Mouse (Mus musculus) CH12.LX (cell line): Measurements from ENCODE around the gene Stambpl1. TPM values are rescaled to one million over a fixed set of nuclear protein-coding genes. Genes with fewer than 3 reads are reported as not detected.

Experiments used
- DNase-seq: peaks from one replicate; pipeline ENCODE4 v3.0.0-alpha.2; 2013; ENCODE audit errors: extremely low read depth
- H3K27ac ChIP-seq: 2 replicates; pipeline ENCODE4 v1.5.1; 2012; ENCODE audit warnings: low read depth, mild to moderate bottlenecking, control low read depth, moderate library complexity; ENCODE audit not compliant: insufficient read depth
- H3K27me3 ChIP-seq: replicated peaks from 2 replicates; pipeline ENCODE3; 2012; ENCODE audit warnings: inconsistent platforms
- H3K36me3 ChIP-seq, 2 experiments: replicated peaks in 1 of 2; 2 replicates each; pipeline versions ENCODE3 to v1.6.1; 2012; ENCODE audit warnings: inconsistent platforms in 1 of 2, low read length in 1 of 2, mild to moderate bottlenecking in 1 of 2, mixed read lengths in 1 of 2, moderate library complexity in 1 of 2; ENCODE audit not compliant: control insufficient read depth in 1 of 2, insufficient read depth in 1 of 2
- H3K4me1 ChIP-seq, 2 experiments: 2 replicates each; pipeline ENCODE4 v1.6.1; 2012; ENCODE audit warnings: inconsistent platforms in 1 of 2, moderate library complexity in 1 of 2; ENCODE audit not compliant: insufficient read depth in 2 of 2, control insufficient read depth in 1 of 2
- H3K4me2 ChIP-seq: 2 replicates; pipeline ENCODE4 v1.6.1; 2012; ENCODE audit warnings: low read depth, mild to moderate bottlenecking, control low read depth; ENCODE audit not compliant: poor library complexity, insufficient read depth, severe bottlenecking
- H3K4me3 ChIP-seq, 3 experiments: fragments of 150-350 bp in 1 of 3; sonication (generic) in 1 of 3; replicated peaks in 1 of 3; 2 replicates each; pipeline versions ENCODE3 to v1.5.1; 2011 to 2012; ENCODE audit warnings: low read depth in 2 of 3, low read length in 2 of 3, mild to moderate bottlenecking in 2 of 3, moderate library complexity in 2 of 3, control low read depth in 1 of 3, improper control_type of control experiment in 1 of 3, inconsistent platforms in 1 of 3, mixed read lengths in 1 of 3; ENCODE audit not compliant: poor library complexity in 1 of 3
- H3K79me2 ChIP-seq: replicated peaks from 2 replicates; pipeline ENCODE4 v1.6.1; 2012; ENCODE audit warnings: mild to moderate bottlenecking, moderate library complexity; ENCODE audit not compliant: control insufficient read depth, poor library complexity, insufficient read depth, severe bottlenecking; ENCODE audit errors: extremely low read depth
- H3K9ac ChIP-seq: 2 replicates; pipeline ENCODE4 v1.6.1; 2012; ENCODE audit warnings: low read depth, mild to moderate bottlenecking, control low read depth, moderate library complexity; ENCODE audit not compliant: insufficient read depth
- H3K9me3 ChIP-seq: replicated peaks from 2 replicates; pipeline ENCODE3; 2012; ENCODE audit warnings: low read length, inconsistent platforms, mixed read lengths
- CHD1 ChIP-seq: IDR thresholded peaks from 2 replicates; pipeline ENCODE4 v1.6.1; 2012; ENCODE audit warnings: low read depth, low read length, improper control_type of control experiment, inconsistent platforms
- CTCF ChIP-seq, 2 experiments: IDR thresholded peaks in 1 of 2; conservative IDR thresholded peaks in 1 of 2; 2 replicates each; pipeline ENCODE4 v1.5.1; 2011 to 2012; ENCODE audit warnings: low read depth in 2 of 2, low read length in 2 of 2, improper control_type of control experiment in 1 of 2, inconsistent platforms in 1 of 2, mild to moderate bottlenecking in 1 of 2, moderate library complexity in 1 of 2
- E2F4 ChIP-seq: IDR thresholded peaks from 2 replicates; pipeline ENCODE4 v1.6.1; 2011; ENCODE audit warnings: low read depth, low read length, improper control_type of control experiment; ENCODE audit not compliant: insufficient replicate concordance
- EP300 ChIP-seq: IDR thresholded peaks from 2 replicates; pipeline ENCODE4 v1.6.1; 2011; ENCODE audit warnings: low read length, improper control_type of control experiment
- GABPA ChIP-seq: IDR thresholded peaks from 2 replicates; pipeline ENCODE4 v1.6.1; 2012; ENCODE audit warnings: low read depth, low read length, improper control_type of control experiment, inconsistent platforms; ENCODE audit not compliant: insufficient replicate concordance
- HCFC1 ChIP-seq: IDR thresholded peaks from 2 replicates; pipeline ENCODE4 v1.6.1; 2012; ENCODE audit warnings: low read depth, mild to moderate bottlenecking, inconsistent platforms, low read length, improper control_type of control experiment
- JUN ChIP-seq: IDR thresholded peaks from 2 replicates; pipeline ENCODE4 v1.6.1; 2011; ENCODE audit warnings: low read depth, mild to moderate bottlenecking, low read length, improper control_type of control experiment, moderate library complexity; ENCODE audit not compliant: insufficient read depth
- KAT2A ChIP-seq: IDR thresholded peaks from 2 replicates; pipeline ENCODE4 v1.6.1; 2012; ENCODE audit warnings: low read length, improper control_type of control experiment, inconsistent platforms; ENCODE audit not compliant: insufficient replicate concordance
- MAFK ChIP-seq: IDR thresholded peaks from 2 replicates; pipeline ENCODE4 v1.6.1; 2011; ENCODE audit warnings: low read length, improper control_type of control experiment; ENCODE audit not compliant: insufficient replicate concordance
- MAX ChIP-seq: IDR thresholded peaks from 2 replicates; pipeline ENCODE4 v1.6.1; 2011; ENCODE audit warnings: low read length, improper control_type of control experiment
- MAZ ChIP-seq: IDR thresholded peaks from 2 replicates; pipeline ENCODE4 v1.6.1; 2012; ENCODE audit warnings: low read depth, mild to moderate bottlenecking, inconsistent platforms, low read length, improper control_type of control experiment, moderate library complexity
- MXI1 ChIP-seq: IDR thresholded peaks from 2 replicates; pipeline ENCODE4 v1.6.1; 2011; ENCODE audit warnings: mild to moderate bottlenecking, low read depth, low read length, improper control_type of control experiment
- MYC ChIP-seq: IDR thresholded peaks from 2 replicates; pipeline ENCODE4 v1.6.1; 2011; ENCODE audit warnings: low read depth, mild to moderate bottlenecking, improper control_type of control experiment, low read length
- NELFE ChIP-seq: IDR thresholded peaks from 2 replicates; pipeline ENCODE4 v1.6.1; 2011; ENCODE audit warnings: low read depth, low read length, improper control_type of control experiment
- POLR2A ChIP-seq: IDR thresholded peaks from 2 replicates; pipeline ENCODE4 v1.6.1; 2011; ENCODE audit warnings: low read depth, mild to moderate bottlenecking, improper control_type of control experiment, low read length
- POLR2AphosphoS2 ChIP-seq: IDR thresholded peaks from 2 replicates; pipeline ENCODE4 v1.6.1; 2011; ENCODE audit warnings: low read depth, low read length, improper control_type of control experiment
- RAD21 ChIP-seq: IDR thresholded peaks from 2 replicates; pipeline ENCODE4 v1.6.1; 2011; ENCODE audit warnings: low read depth, mild to moderate bottlenecking, low read length, improper control_type of control experiment, moderate library complexity
- SIN3A ChIP-seq: IDR thresholded peaks from 2 replicates; pipeline ENCODE4 v1.6.1; 2012; ENCODE audit warnings: low read length, improper control_type of control experiment, inconsistent platforms
- SMC3 ChIP-seq: IDR thresholded peaks from 2 replicates; pipeline ENCODE4 v1.6.1; 2011; ENCODE audit warnings: low read depth, low read length, improper control_type of control experiment
- TBP ChIP-seq: conservative IDR thresholded peaks from 2 replicates; pipeline ENCODE4 v1.6.1; 2011; ENCODE audit warnings: low read depth, low read length, improper control_type of control experiment
- UBTF ChIP-seq: IDR thresholded peaks from 2 replicates; pipeline ENCODE4 v1.6.1; 2012; ENCODE audit warnings: low read depth, mild to moderate bottlenecking, inconsistent platforms, low read length, improper control_type of control experiment, moderate library complexity
- USF1 ChIP-seq: IDR thresholded peaks from 2 replicates; pipeline ENCODE4 v1.6.1; 2014; ENCODE audit warnings: low read depth, mild to moderate bottlenecking, inconsistent platforms, low read length, improper control_type of control experiment
- USF2 ChIP-seq: conservative IDR thresholded peaks from 2 replicates; pipeline ENCODE4 v1.6.1; 2011; ENCODE audit warnings: low read depth, low read length, improper control_type of control experiment
- ZC3H11A ChIP-seq: IDR thresholded peaks from 2 replicates; pipeline ENCODE4 v1.6.1; 2012; ENCODE audit warnings: low read depth, mild to moderate bottlenecking, inconsistent platforms, low read length, improper control_type of control experiment
- ZNF384 ChIP-seq: IDR thresholded peaks from 2 replicates; pipeline ENCODE4 v1.6.1; 2012; ENCODE audit warnings: low read depth, low read length, improper control_type of control experiment, inconsistent platforms
- dilution Hi-C: fragments of 300-500 bp; cut with MboI; formaldehyde crosslinking; loops from 2 replicates; pipeline ENCODE4 v1.14.3; 2020; ENCODE audit warnings: low sequenced_read_pairs; ENCODE audit not compliant: extremely low pct_unique_long_range_greater_than_20kb, extremely low pct_ligation_motif_present
- in situ Hi-C: fragments of 300-500 bp; cut with MboI; formaldehyde crosslinking; loops from 3 replicates; pipeline ENCODE4 v1.14.3; 2019; ENCODE audit warnings: low sequenced_read_pairs, low pct_ligation_motif_present, low pct_unique_long_range_greater_than_20kb, mixed read lengths
- polyA plus RNA-seq: library from polyadenylated mRNA; unstranded; fragments of >175 nt; gene quantifications from 2 replicates; pipeline ENCODE4 v1.2.1, GENCODE M21; 2012; ENCODE audit warnings: low read depth; ENCODE audit not compliant: insufficient read length
- total RNA-seq, 2 experiments: library from RNA; depleted of rRNA; stranded (reverse); fragments of 300-350 nt in 1 of 2; fragments of >200 nt in 1 of 2; gene quantifications; 2 replicates each; pipeline ENCODE4 v1.2.3; 2012 to 2014

Gene Stambpl1
- total and polyA plus RNA-seq, 3 experiments, result 29.7 to 48.2 (median 40.6) TPM

DNA sequence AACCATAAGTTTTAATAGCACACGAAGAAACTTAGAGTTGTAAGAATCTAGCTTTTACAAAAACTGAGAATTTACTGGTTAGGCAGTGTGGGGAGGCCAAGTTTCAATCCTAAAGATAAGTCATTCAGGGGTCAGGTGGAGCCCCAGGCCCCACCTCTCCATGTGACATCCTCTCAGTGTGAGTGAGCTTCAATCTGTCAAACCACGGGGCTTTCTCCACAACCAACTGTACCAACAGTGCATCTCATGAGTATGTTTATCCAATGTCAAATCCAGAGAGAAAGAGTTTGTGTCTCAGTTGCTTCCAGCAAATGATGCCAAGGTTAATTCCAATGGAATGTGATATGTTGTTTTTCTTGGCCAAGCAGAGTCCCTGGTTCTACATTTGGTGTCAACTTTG lies 92.8 kb downstream of the Stambpl1 start:
- peak; percentile 53; the same call in 1 of the 2 replicates for TF ChIP-seq MXI1
- peak; percentile 23 for TF ChIP-seq USF1
- TF ChIP-seq POLR2A, result no peak
- H3K79me2 ChIP-seq, result no peaks in the 10 kb centered on the region
- no peak overlapping the region for H3K4me3 ChIP-seq
- DNase-seq, result no peak
- dilution Hi-C loops (no loop called here), in situ Hi-C loops (loop anchor here (5.0 kb wide), 1 partner anchor 38 kb away; no protein-coding TSS in a partner anchor)
- no peaks in the 10 kb centered on the region for H3K36me3 ChIP-seq
- H3K9ac ChIP-seq, result no peak overlapping the region
- H3K27me3 ChIP-seq, result no peaks in the 10 kb centered on the region
- H3K4me1 ChIP-seq, result peaks cover 18 to 56% of the 10 kb centered on the region in 2 experiments
- no peak overlapping the region; the same call in 1 of the 2 replicates for H3K4me2 ChIP-seq
- no peaks in the 10 kb centered on the region for H3K9me3 ChIP-seq
- H3K27ac ChIP-seq, result no peak overlapping the region

DNA sequence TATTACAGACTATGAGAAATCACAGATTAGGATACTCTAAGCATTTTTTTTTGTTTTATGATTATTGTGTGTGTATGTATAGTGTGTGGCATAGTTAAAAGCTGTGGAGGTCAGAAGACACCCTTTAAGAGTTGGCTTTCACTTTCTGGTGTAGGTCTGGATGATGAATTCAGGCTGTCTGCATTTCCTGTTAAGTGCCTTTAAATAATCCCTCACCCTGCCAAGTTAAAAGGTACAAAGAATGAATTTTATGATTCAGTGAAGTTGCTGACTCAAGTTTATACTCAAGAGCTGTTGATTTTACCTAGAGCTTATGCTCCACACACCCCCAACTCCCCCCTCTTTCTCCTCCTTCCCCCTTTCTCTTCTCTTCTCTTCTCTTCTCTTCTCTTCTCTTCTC lies 95.2 kb downstream of the Stambpl1 start:
- 0 out of 2 replicates have a peak, but pooled peaks have one; percentile 11 for TF ChIP-seq EP300
- TF ChIP-seq SIN3A, result no peak
- no peak overlapping the region for H3K27ac ChIP-seq
- no peak for DNase-seq
- peak overlapping the region; percentile 72 for H3K4me2 ChIP-seq
- no peaks in the 10 kb centered on the region for H3K27me3 ChIP-seq
- no peak overlapping the region for H3K4me3 ChIP-seq
- no peaks in the 10 kb centered on the region for H3K9me3 ChIP-seq
- H3K4me1 ChIP-seq, result peaks cover 18 to 56% of the 10 kb centered on the region in 2 experiments
- dilution Hi-C loops, result no loop called here
- H3K36me3 ChIP-seq, result no peaks in the 10 kb centered on the region
- H3K79me2 ChIP-seq, result peaks cover 13% of the 10 kb centered on the region
- no peak overlapping the region for H3K9ac ChIP-seq
- in situ Hi-C loops, result no loop called here

DNA sequence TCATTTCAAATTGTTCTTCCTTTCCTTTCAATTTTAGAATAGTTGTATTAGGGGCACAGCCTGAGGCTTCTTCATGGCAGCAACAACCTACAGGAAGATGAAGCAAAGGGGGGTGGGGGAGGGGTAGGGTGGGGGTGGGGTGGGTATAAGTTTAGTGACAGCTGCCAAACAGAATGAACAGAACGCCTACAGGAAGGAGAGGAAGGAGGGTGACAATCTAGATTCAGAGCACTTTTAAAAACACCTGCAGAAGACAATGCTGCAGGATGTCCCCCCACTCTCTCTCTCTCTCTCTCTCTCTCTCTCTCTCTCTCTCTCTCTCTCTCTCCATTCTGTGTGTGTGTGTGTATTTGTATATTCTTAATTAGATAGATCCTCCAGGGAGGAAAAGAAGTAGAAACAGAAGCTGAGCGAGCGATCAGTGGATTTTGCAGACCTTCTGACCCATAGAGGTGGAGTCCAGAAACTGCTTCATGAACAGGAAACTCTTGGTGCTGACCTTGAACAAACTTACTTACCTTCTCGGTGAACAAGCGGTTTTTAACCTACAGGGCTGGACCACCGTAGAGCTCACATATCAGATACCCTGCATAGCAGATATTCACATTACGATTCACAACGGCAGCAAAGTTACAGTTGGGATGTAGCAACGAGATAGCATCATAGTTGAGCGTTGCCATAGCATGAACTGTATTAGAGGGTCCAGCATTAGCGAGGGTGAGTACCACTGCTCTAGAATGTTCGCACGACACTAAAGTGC lies 95.8 kb downstream of the Stambpl1 start:
- H3K27ac ChIP-seq, result peak overlapping the region; percentile 99
- in situ Hi-C loops, result no loop called here
- H3K9ac ChIP-seq, result peak overlapping the region; percentile 29
- no peaks in the 10 kb centered on the region for H3K36me3 ChIP-seq
- H3K9me3 ChIP-seq, result no peaks in the 10 kb centered on the region
- dilution Hi-C loops, result no loop called here
- peaks cover 18 to 62% of the 10 kb centered on the region in 2 experiments for H3K4me1 ChIP-seq
- H3K4me3 ChIP-seq, result peak overlapping the region; percentile 15 to 57 (median 31)
- peaks cover 19% of the 10 kb centered on the region for H3K79me2 ChIP-seq
- peak overlapping the region; percentile 72 for H3K4me2 ChIP-seq
- no peak for DNase-seq
- H3K27me3 ChIP-seq, result no peaks in the 10 kb centered on the region
- TF ChIP-seq EP300 (no peak), E2F4 (no peak), TBP (no peak), HCFC1 (no peak), USF2 (no peak), MAFK (0 out of 2 replicates have a peak, but pooled peaks have one; percentile 17), MAX (no peak), MAZ (peak; percentile 33; the same call in 1 of the 2 replicates), ZNF384 (no peak), JUN (no peak), CHD1 (no peak), ZC3H11A (no peak), GABPA (no peak), UBTF (no peak), MYC (no peak), KAT2A (no peak), POLR2AphosphoS2 (no peak), NELFE (no peak), CTCF (conservative IDR thresholded peaks at IDR 0.05 in 1 of 2, IDR thresholded peaks at IDR 0.05 in 1 of 2; ENCODE audit: low read depth in 2 of 2, low read length in 2 of 2) (no peak), RAD21 (no peak), POLR2A (no peak), SMC3 (no peak), USF1 (no peak)
